8 mouse cellular contexts compared by ENCODE assay signal in the genomic region with DNA sequence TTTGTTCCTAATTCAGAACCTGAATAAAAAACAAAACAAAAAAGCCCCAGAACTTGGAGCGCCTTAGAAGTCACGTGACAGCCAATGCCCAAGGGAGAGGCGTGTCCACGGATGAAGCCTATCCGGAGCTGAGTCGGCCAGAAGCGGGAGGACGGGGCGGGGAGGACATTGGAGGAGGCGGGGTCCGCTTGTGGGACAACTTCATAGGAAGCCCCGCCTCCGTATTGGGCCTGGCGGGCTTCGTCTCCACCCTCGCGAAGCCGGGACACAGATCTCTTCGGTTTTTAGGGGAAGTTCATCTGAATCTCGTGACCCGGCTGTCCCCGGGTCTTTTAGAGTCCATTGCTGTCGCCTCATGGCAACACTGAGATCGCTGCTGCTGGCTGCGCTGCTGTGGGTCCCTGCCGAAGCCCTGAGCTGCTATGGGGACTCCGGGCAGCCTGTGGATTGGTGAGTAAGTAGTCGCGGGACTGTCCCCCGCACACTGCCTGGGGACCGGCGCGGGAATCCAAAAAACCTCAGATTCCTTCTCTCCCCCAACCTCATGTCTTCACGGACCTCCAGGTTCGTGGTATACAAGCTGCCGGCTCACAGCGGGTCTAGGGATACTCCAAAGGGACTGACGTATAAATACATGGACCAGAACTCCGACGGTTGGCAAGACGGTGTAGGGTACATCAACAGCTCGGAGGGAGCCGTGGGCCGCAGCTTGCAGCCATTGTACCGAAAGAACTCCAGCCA. TPM values are rescaled to one million over a fixed set of nuclear protein-coding genes. Genes with fewer than 3 reads are reported as not detected.
DNase-seq lines count a peak whose midpoint lies in the region; ATAC-seq and TF ChIP-seq lines count a peak whose summit lies in the region.

Gene Dnase2a (plus strand): TSS at position 140 of the 741 bp plus-strand sequence.

- peaks cover 50% of the 10 kb centered on the region for H3K27me3 ChIP-seq in heart, embryonic 14.5 days (ENCODE audit: control insufficient read depth, insufficient read depth, low read length)
- H3K27me3 ChIP-seq in liver, embryonic 14.5 days (ENCODE audit: control insufficient read depth, insufficient read depth, low read length) = peaks cover 6% of the 10 kb centered on the region
- peaks cover 45% of the 10 kb centered on the region for H3K27me3 ChIP-seq in neural tube, embryonic 11.5 days (ENCODE audit: control insufficient read depth, insufficient read depth, low read length)
- H3K27me3 ChIP-seq in stomach, postnatal 0 days (ENCODE audit: control insufficient read depth, insufficient read depth, low read length) = no peaks in the 10 kb centered on the region

- H3K9ac ChIP-seq in heart, embryonic 14.5 days (ENCODE audit: low read length) = peak within 1 kb of the TSS; percentile 75
- H3K9ac ChIP-seq in liver, embryonic 14.5 days (replicated peaks) = peak within 1 kb of the TSS; percentile 84
- H3K9ac ChIP-seq in neural tube, embryonic 11.5 days (ENCODE audit: low read length) = peak within 1 kb of the TSS; percentile 63
- peak within 1 kb of the TSS; percentile 73 for H3K9ac ChIP-seq in stomach, postnatal 0 days (ENCODE audit: low read length)

- TF ChIP-seq CTCF in liver, embryonic 14.5 days (IDR thresholded peaks at IDR 0.05; ENCODE audit: low read depth) = no peak
- TF ChIP-seq CTCF in stomach, postnatal 0 days (IDR thresholded peaks at IDR 0.05; ENCODE audit: low read depth) = no peak

- H3K27ac ChIP-seq in heart, embryonic 14.5 days (replicated peaks in 1 of 2; ENCODE audit: control insufficient read depth in 1 of 2, insufficient read depth in 1 of 2, low read depth in 2 of 2, low read length in 2 of 2) = no peak within 1 kb of the TSS; a peak in 1 of 4 replicates
- peak within 1 kb of the TSS; percentile 78 for H3K27ac ChIP-seq in liver, embryonic 14.5 days
- H3K27ac ChIP-seq in neural tube, embryonic 11.5 days (ENCODE audit: low read depth, low read length) = no peak within 1 kb of the TSS
- H3K27ac ChIP-seq in stomach, postnatal 0 days (replicated peaks) = no peak within 1 kb of the TSS; the same call in 1 of the 2 replicates

- H3K4me3 ChIP-seq in heart, embryonic 14.5 days (ENCODE audit: control insufficient read depth in 1 of 2, insufficient read depth in 1 of 2, low read depth in 1 of 2, low read length in 2 of 2) = peak within 1 kb of the TSS; percentile 48 to 51
- H3K4me3 ChIP-seq in liver, embryonic 14.5 days (ENCODE audit: insufficient read depth in 1 of 2, low read depth in 2 of 2, low read length in 2 of 2) = peak within 1 kb of the TSS; percentile 66 to 76
- H3K4me3 ChIP-seq in neural tube, embryonic 11.5 days (ENCODE audit: low read depth, low read length) = peak within 1 kb of the TSS; percentile 42
- H3K4me3 ChIP-seq in stomach, postnatal 0 days (ENCODE audit: low read depth, low read length) = peak within 1 kb of the TSS; percentile 53

- no peaks in the 10 kb centered on the region for H3K36me3 ChIP-seq in heart, embryonic 14.5 days (ENCODE audit: control insufficient read depth, insufficient read depth, low read length)
- H3K36me3 ChIP-seq in liver, embryonic 14.5 days (replicated peaks; ENCODE audit: control insufficient read depth, insufficient read depth, low read depth) = peaks cover 23% of the 10 kb centered on the region
- H3K36me3 ChIP-seq in neural tube, embryonic 11.5 days (ENCODE audit: control insufficient read depth, insufficient read depth, low read length) = no peaks in the 10 kb centered on the region
- no peaks in the 10 kb centered on the region for H3K36me3 ChIP-seq in stomach, postnatal 0 days (ENCODE audit: control insufficient read depth, insufficient read depth, low read length)

- peak within 1 kb of the TSS; percentile 94 for H3K4me2 ChIP-seq in heart, embryonic 14.5 days (ENCODE audit: low read length)
- H3K4me2 ChIP-seq in liver, embryonic 14.5 days (ENCODE audit: low read depth) = peak within 1 kb of the TSS; percentile 81
- H3K4me2 ChIP-seq in neural tube, embryonic 11.5 days (ENCODE audit: low read depth) = peak within 1 kb of the TSS; percentile 78
- peak within 1 kb of the TSS; percentile 90 for H3K4me2 ChIP-seq in stomach, postnatal 0 days (replicated peaks; ENCODE audit: low read depth)

- no peak; the same call in 1 of the 2 replicates for TF ChIP-seq EP300 in liver, embryonic 14.5 days (IDR thresholded peaks at IDR 0.05; ENCODE audit: low read depth)
- no peak for TF ChIP-seq EP300 in stomach, postnatal 0 days (optimal IDR thresholded peaks at IDR 0.05)

- peak; percentile 88 for ATAC-seq in heart, embryonic 14.5 days (ENCODE audit: insufficient number of reproducible peaks, insufficient read depth, low FRiP score, low read depth)
- peak; percentile 89 for ATAC-seq in liver, embryonic 14.5 days (ENCODE audit: insufficient read depth)
- peak; percentile 86 for ATAC-seq in neural tube, embryonic 11.5 days (ENCODE audit: insufficient read depth, low FRiP score, low TSS enrichment)
- peak; percentile 91 for ATAC-seq in stomach, postnatal 0 days (ENCODE audit: low FRiP score, low TSS enrichment)

- DNase-seq in CD4-positive helper T cell, adult 2 months (ENCODE audit: low read depth, low spot score) = peak; percentile 95
- peak; percentile 57 for DNase-seq in brain, embryonic 18.5 days (ENCODE audit: low read depth, low spot score)
- peak; percentile 95 for DNase-seq in fibroblast of lung, adult 2 months (ENCODE audit: low read depth)
- DNase-seq in kidney, postnatal 14 days = peak; percentile 97
- DNase-seq in liver, embryonic 14.5 days (ENCODE audit: low read depth in 3 of 3, low spot score in 3 of 3) = peak; percentile 97
- DNase-seq in neural tube, embryonic 11.5 days (ENCODE audit: low spot score) = peak; percentile 95
- DNase-seq in stomach, postnatal 0 days (ENCODE audit: low spot score) = peak; percentile 94

- no peaks in the 10 kb centered on the region for H3K9me3 ChIP-seq in heart, embryonic 14.5 days (ENCODE audit: control insufficient read depth, low read length)
- no peaks in the 10 kb centered on the region for H3K9me3 ChIP-seq in liver, embryonic 14.5 days (ENCODE audit: control insufficient read depth, low read length)
- H3K9me3 ChIP-seq in neural tube, embryonic 11.5 days (ENCODE audit: control insufficient read depth, low read length) = no peaks in the 10 kb centered on the region
- no peaks in the 10 kb centered on the region for H3K9me3 ChIP-seq in stomach, postnatal 0 days (ENCODE audit: control insufficient read depth, low read length)

- H3K4me1 ChIP-seq in heart, embryonic 14.5 days (ENCODE audit: control insufficient read depth in 2 of 2, insufficient read depth in 2 of 2, low read length in 2 of 2) = peaks cover 4 to 11% of the 10 kb centered on the region in 2 experiments; a peak in 3 of 4 replicates
- peaks cover 5 to 20% of the 10 kb centered on the region in 2 experiments for H3K4me1 ChIP-seq in liver, embryonic 14.5 days (replicated peaks; ENCODE audit: control insufficient read depth in 2 of 2, insufficient read depth in 2 of 2, low read length in 1 of 2)
- H3K4me1 ChIP-seq in neural tube, embryonic 11.5 days (ENCODE audit: control insufficient read depth, insufficient read depth, low read length) = peaks cover 5% of the 10 kb centered on the region; the same call in 1 of the 2 replicates
- 0 out of 2 replicates have a peak, but pooled peaks cover 3% of the 10 kb centered on the region for H3K4me1 ChIP-seq in stomach, postnatal 0 days (replicated peaks; ENCODE audit: control insufficient read depth, insufficient read depth)

- WGBS in heart, embryonic 14.5 days = under 1% methylated on average over 44 of the region's 45 CpGs
- 1% methylated on average over 45 of the region's 45 CpGs for WGBS in liver, embryonic 14.5 days (ENCODE audit: insufficient replicate concordance)
- under 1% methylated on average over 45 of the region's 45 CpGs for WGBS in neural tube, embryonic 11.5 days
- under 1% methylated on average over 45 of the region's 45 CpGs for WGBS in stomach, postnatal 0 days

RNA-seq across cellular contexts. Expression of gene Dnase2a, which starts in this region (rescaled TPM):
- 4.5 and 5.5 TPM in 2 replicates for polyA plus RNA-seq in heart, embryonic 14.5 days (2014; fragmentation: Nextera tagmentation; extraction: Ambion mirVana)
- polyA plus RNA-seq in liver, embryonic 14.5 days (2012; rRNA removed) = 9.6 and 11.0 TPM in 2 replicates
- 8.4 and 8.5 TPM in 2 replicates for polyA plus RNA-seq in liver, embryonic 14.5 days (2014; fragmentation: Nextera tagmentation; extraction: Ambion mirVana)
- 4.0 and 4.9 TPM in 2 replicates for polyA plus RNA-seq in neural tube, embryonic 11.5 days (2014; fragmentation: Nextera tagmentation; extraction: Ambion mirVana)
- 15.9 and 17.4 TPM in 2 replicates for polyA plus RNA-seq in stomach, postnatal 0 days (2015; fragmentation: Nextera tagmentation; extraction: Ambion mirVana)
